Mouse (Mus musculus): ENCODE results near the gene Lmntd2.
A peak's percentile ranks its signal among the peaks of the same experiment; 100 is the strongest.

The Lmntd2 gene

GRCm38 (mm10) chr7:141190220-141190619 is 23.7 kb downstream of the Lmntd2 start:
- DNase-seq (ENCODE audit: low spot score in 2 of 2): no peak

- DNase-seq (ENCODE audit: low spot score in 2 of 2): no peak
Observed at GRCm38 (mm10) chr7:141188733-141189132, 25.1 kb downstream of the Lmntd2 start.

GRCm38 (mm10) chr7:141188194-141188593 is 25.7 kb downstream of the Lmntd2 start:
- no peak for DNase-seq (ENCODE audit: low spot score in 2 of 2)

GRCm38 (mm10) chr7:141176173-141176572 is 37.7 kb downstream of the Lmntd2 start:
- peak; percentile 75 to 87 for DNase-seq (ENCODE audit: low spot score in 2 of 2)

- no peak for DNase-seq (ENCODE audit: low spot score in 2 of 2)
Observed at GRCm38 (mm10) chr7:141175068-141175467, 38.8 kb downstream of the Lmntd2 start.

GRCm38 (mm10) chr7:141173323-141173850 is 40.5 kb downstream of the Lmntd2 start:
- no peak for DNase-seq (ENCODE audit: low spot score in 2 of 2)

GRCm38 (mm10) chr7:141172116-141173006 is 41.5 kb downstream of the Lmntd2 start, which contains the start of gene Rnh1:
Gene Rnh1, minus strand, starts transcription at chr7:141172857.
- peak; percentile 68 to 75 for DNase-seq (ENCODE audit: low spot score in 2 of 2)

- no peak for DNase-seq (ENCODE audit: low spot score in 2 of 2)
Observed at GRCm38 (mm10) chr7:141169866-141170265, 44.0 kb downstream of the Lmntd2 start.

- no peak for DNase-seq (ENCODE audit: low spot score in 2 of 2)
Observed at GRCm38 (mm10) chr7:141169300-141169699, 44.6 kb downstream of the Lmntd2 start.

- DNase-seq (ENCODE audit: low spot score in 2 of 2): peak; percentile 53 to 58
Observed at GRCm38 (mm10) chr7:141168518-141168953, 45.3 kb downstream of the Lmntd2 start.

- DNase-seq (ENCODE audit: low spot score in 2 of 2): no peak
Observed at GRCm38 (mm10) chr7:141167901-141168517, 45.9 kb downstream of the Lmntd2 start.

- DNase-seq (ENCODE audit: low spot score in 2 of 2): no peak
Observed at GRCm38 (mm10) chr7:141164850-141165249, 49.0 kb downstream of the Lmntd2 start.

GRCm38 (mm10) chr7:141164397-141164796 is 49.5 kb downstream of the Lmntd2 start:
- DNase-seq (ENCODE audit: low spot score in 2 of 2): no peak
